Mouse (Mus musculus) stomach, postnatal 0 days (tissue): Measurements from ENCODE around the gene B230219D22Rik. TPM values are rescaled to one million over a fixed set of nuclear protein-coding genes. Genes with fewer than 3 reads are reported as not detected.
A peak's percentile ranks its signal among the peaks of the same experiment; 100 is the strongest.

Experiments used
- ATAC-seq: fragments of 200-750 bp; cut with Nextera tagmentation; 2 replicates; pipeline ENCODE4 v1.8.0; 2017; ENCODE audit not compliant: low FRiP score, low TSS enrichment
- DNase-seq: peaks from one replicate; pipeline ENCODE4 v3.0.0-alpha.2; 2016; ENCODE audit warnings: low spot score
- H3K27ac ChIP-seq: fragments of 300-500 bp; sonication (generic); replicated peaks from 2 replicates; pipeline ENCODE4 v1.5.1; 2014; ENCODE audit warnings: mild to moderate bottlenecking, control low read depth
- H3K27me3 ChIP-seq: fragments of 300-500 bp; sonication (generic); 2 replicates; pipeline ENCODE4 v1.6.1; 2014; ENCODE audit warnings: low read length; ENCODE audit not compliant: control insufficient read depth, insufficient read depth
- H3K36me3 ChIP-seq: fragments of 300-500 bp; sonication (generic); 2 replicates; pipeline ENCODE4 v1.6.1; 2014; ENCODE audit warnings: low read length, mixed read lengths; ENCODE audit not compliant: control insufficient read depth, insufficient read depth
- H3K4me1 ChIP-seq: fragments of 300-500 bp; sonication (generic); replicated peaks from 2 replicates; pipeline ENCODE4 v1.6.1; 2014; ENCODE audit warnings: antibody characterized with exemption; ENCODE audit not compliant: control insufficient read depth, insufficient read depth
- H3K4me2 ChIP-seq: fragments of 300-500 bp; sonication (generic); replicated peaks from 2 replicates; pipeline ENCODE4 v1.6.1; 2014; ENCODE audit warnings: low read depth, mild to moderate bottlenecking, control low read depth, moderate library complexity
- H3K4me3 ChIP-seq: fragments of 300-500 bp; sonication (generic); 2 replicates; pipeline ENCODE4 v1.5.1; 2014; ENCODE audit warnings: low read depth, low read length, control low read depth
- H3K9ac ChIP-seq: fragments of 300-500 bp; sonication (generic); 2 replicates; pipeline ENCODE4 v1.6.1; 2014; ENCODE audit warnings: mild to moderate bottlenecking, low read length, control low read depth, mixed read lengths
- H3K9me3 ChIP-seq: fragments of 300-500 bp; sonication (generic); 2 replicates; pipeline ENCODE4 v1.6.1; 2016; ENCODE audit warnings: low read length; ENCODE audit not compliant: control insufficient read depth
- CTCF ChIP-seq: IDR thresholded peaks from 2 replicates; pipeline ENCODE4 v1.5.1; 2016; ENCODE audit warnings: antibody characterized with exemption, low read depth, mild to moderate bottlenecking, moderate library complexity
- EP300 ChIP-seq: optimal IDR thresholded peaks from 2 replicates; pipeline ENCODE3; 2016; ENCODE audit warnings: antibody characterized with exemption
- WGBS: fragments of 180-500 bp; shearing (Covaris S2); extraction: QIAGEN DNeasy Blood & Tissue Kit; methylation state at CpG from one replicate; pipeline ENCODE4 v1.1.7; 2014; 5-methylcytosine and 5-hydroxymethylcytosine counted together
- polyA plus RNA-seq: library from polyadenylated mRNA; unstranded; fragments of >200 nt; fragmentation: Nextera tagmentation; extraction: Ambion mirVana; gene quantifications from 2 replicates; pipeline ENCODE4 v1.2.1, GENCODE M21; 2015

The B230219D22Rik gene
- polyA plus RNA-seq, 1 experiment from 2014 or later: 26.1 TPM

- H3K36me3 ChIP-seq: peaks cover 8% of the 10 kb centered on the region; the same call in 1 of the 2 replicates
- no peak for DNase-seq
- no peak overlapping the region for H3K27ac ChIP-seq
- no peak overlapping the region for H3K9ac ChIP-seq
- WGBS: 65% methylated on average over 7 of the region's 7 CpGs
- no peaks in the 10 kb centered on the region for H3K4me1 ChIP-seq
- no peak overlapping the region for H3K4me3 ChIP-seq
- H3K27me3 ChIP-seq: no peaks in the 10 kb centered on the region
- H3K9me3 ChIP-seq: no peaks in the 10 kb centered on the region
- no peak overlapping the region for H3K4me2 ChIP-seq
- ATAC-seq: no peak
- no peak for TF ChIP-seq EP300
- no peak for TF ChIP-seq CTCF
These were observed 23.1 kb downstream of the B230219D22Rik start for GRCm38 (mm10) chr13:55715908-55716510.

- no peak for ATAC-seq
- 78% methylated on average over 8 of the region's 8 CpGs for WGBS
- H3K36me3 ChIP-seq: peaks cover 10% of the 10 kb centered on the region; the same call in 1 of the 2 replicates
These were observed 28.6 kb downstream of the B230219D22Rik start for GRCm38 (mm10) chr13:55721516-55721915.

GRCm38 (mm10) chr13:55721995-55722394, 29.1 kb downstream of the B230219D22Rik start:
- no peak overlapping the region for H3K27ac ChIP-seq
- ATAC-seq (no peak), DNase-seq (no peak)
- peaks cover 10% of the 10 kb centered on the region; the same call in 1 of the 2 replicates for H3K36me3 ChIP-seq
- H3K27me3 ChIP-seq: no peaks in the 10 kb centered on the region
- no peak overlapping the region for H3K9ac ChIP-seq
- no peak overlapping the region for H3K4me3 ChIP-seq
- no peaks in the 10 kb centered on the region for H3K9me3 ChIP-seq
- H3K4me1 ChIP-seq: no peaks in the 10 kb centered on the region
- no peak overlapping the region for H3K4me2 ChIP-seq
- no peak for TF ChIP-seq CTCF
- no peak for TF ChIP-seq EP300
- 85% methylated on average over 2 of the region's 2 CpGs for WGBS

More at GRCm38 (mm10) chr13:55721516-55721915, 28.6 kb downstream of the B230219D22Rik start:
- H3K4me3 ChIP-seq: no peak overlapping the region
- no peaks in the 10 kb centered on the region for H3K9me3 ChIP-seq
- H3K4me2 ChIP-seq: no peak overlapping the region
- no peak overlapping the region for H3K27ac ChIP-seq
- no peaks in the 10 kb centered on the region for H3K27me3 ChIP-seq
- no peaks in the 10 kb centered on the region for H3K4me1 ChIP-seq
- H3K9ac ChIP-seq: no peak overlapping the region
- no peak for DNase-seq
- no peak for TF ChIP-seq CTCF
- no peak for TF ChIP-seq EP300

- no peak for TF ChIP-seq EP300
- TF ChIP-seq CTCF: peak; percentile 48
- ATAC-seq: no peak
- peaks cover 2% of the 10 kb centered on the region; the same call in 1 of the 2 replicates for H3K36me3 ChIP-seq
- 2% methylated on average over 4 of the region's 4 CpGs for WGBS
- H3K4me1 ChIP-seq: no peaks in the 10 kb centered on the region
- peak overlapping the region; percentile 78 for H3K9ac ChIP-seq
- peak overlapping the region; percentile 81 for H3K4me2 ChIP-seq
- no peaks in the 10 kb centered on the region for H3K9me3 ChIP-seq
- no peaks in the 10 kb centered on the region for H3K27me3 ChIP-seq
- peak overlapping the region; percentile 56 for H3K4me3 ChIP-seq
- DNase-seq: no peak
- H3K27ac ChIP-seq: peak overlapping the region; percentile 98
These were observed 33.7 kb downstream of the B230219D22Rik start for GRCm38 (mm10) chr13:55726598-55727119.

GRCm38 (mm10) chr13:55727120-55727838, 34.4 kb downstream of the B230219D22Rik start, which contains the start of gene Pcbd2:
Pcbd2 (plus strand) TSS chr13:55727368.
- Histone ChIP-seq H3K9me3 (no peaks in the 10 kb centered on the region), H3K4me3 (peak within 1 kb of the TSS; percentile 56), H3K27me3 (no peaks in the 10 kb centered on the region), H3K27ac (peak within 1 kb of the TSS; percentile 98), H3K36me3 (no peaks in the 10 kb centered on the region; the same call in 1 of the 2 replicates), H3K4me2 (peak within 1 kb of the TSS; percentile 81), H3K9ac (peak within 1 kb of the TSS; percentile 78), H3K4me1 (no peaks in the 10 kb centered on the region)
- DNase-seq: peak; percentile 91
- no peak for TF ChIP-seq EP300
- peak; percentile 39; the same call in 1 of the 2 replicates for TF ChIP-seq CTCF
- ATAC-seq: peak; percentile 93
- 0% methylated on average over 51 of the region's 73 CpGs for WGBS
